Mouse (Mus musculus): ENCODE data around the gene Exoc5. TPM values are rescaled to one million over a fixed set of nuclear protein-coding genes. Genes with fewer than 3 reads are reported as not detected.
"Not testable (repeated sequence)": the region's sequence is repeated elsewhere in the genome, so short reads cannot be mapped to it uniquely, and the experiment has no call there.

Exoc5 gene
- 62.8 and 73.5 TPM in 2 replicates for polyA plus RNA-seq (2011; ENCODE audit: insufficient read depth, insufficient read length, low read depth, missing spikeins)

GRCm38 (mm10) chr14:49066274-49066823 is at the start of gene Exoc5:
Gene Exoc5, minus strand, starts transcription at chr14:49066653.
- Histone ChIP-seq H3K9ac (ENCODE audit: low read depth, poor library complexity, severe bottlenecking) (peak within 1 kb of the TSS; percentile 81), H3K36me3 (ENCODE audit: control insufficient read depth, insufficient read depth, low read length, poor library complexity, severe bottlenecking) (no peaks in the 10 kb centered on the region), H3K4me3 (ENCODE audit: low read depth, low read length) (peak within 1 kb of the TSS; percentile 99), H3K27me3 (ENCODE audit: control insufficient read depth, insufficient read depth, low read length, poor library complexity, severe bottlenecking) (no peaks in the 10 kb centered on the region), H3K27ac (ENCODE audit: insufficient read depth, low read length) (peak within 1 kb of the TSS; percentile 72), H3K4me1 (ENCODE audit: control insufficient read depth, insufficient read depth, low read length) (no peaks in the 10 kb centered on the region), H3K9me3 (replicated peaks; ENCODE audit: control insufficient read depth, insufficient read depth, low read length, poor library complexity, severe bottlenecking) (no peaks in the 10 kb centered on the region)
- TF ChIP-seq EP300 (IDR thresholded peaks at IDR 0.05; ENCODE audit: insufficient read depth, low read depth, low read length), result no peak
- TF ChIP-seq POLR2A (IDR thresholded peaks at IDR 0.05; ENCODE audit: insufficient read depth, low read length), result peak; percentile 67

GRCm38 (mm10) chr14:49091755-49092154 is 25.3 kb upstream of the Exoc5 start:
- H3K4me1 ChIP-seq (ENCODE audit: control insufficient read depth, insufficient read depth, low read length); H3K36me3 ChIP-seq (ENCODE audit: control insufficient read depth, insufficient read depth, low read length, poor library complexity, severe bottlenecking); H3K9ac ChIP-seq (ENCODE audit: low read depth, poor library complexity, severe bottlenecking); H3K9me3 ChIP-seq (replicated peaks; ENCODE audit: control insufficient read depth, insufficient read depth, low read length, poor library complexity, severe bottlenecking); H3K27ac ChIP-seq (ENCODE audit: insufficient read depth, low read length); H3K27me3 ChIP-seq (ENCODE audit: control insufficient read depth, insufficient read depth, low read length, poor library complexity, severe bottlenecking); H3K4me3 ChIP-seq (ENCODE audit: low read depth, low read length): not testable (repeated sequence)

- H3K4me3 ChIP-seq (ENCODE audit: low read depth, low read length), result no peak overlapping the region
- H3K4me1 ChIP-seq (ENCODE audit: control insufficient read depth, insufficient read depth, low read length), result no peaks in the 10 kb centered on the region
- no peaks in the 10 kb centered on the region for H3K9me3 ChIP-seq (replicated peaks; ENCODE audit: control insufficient read depth, insufficient read depth, low read length, poor library complexity, severe bottlenecking)
- H3K9ac ChIP-seq (ENCODE audit: low read depth, poor library complexity, severe bottlenecking), result no peak overlapping the region
- no peaks in the 10 kb centered on the region for H3K27me3 ChIP-seq (ENCODE audit: control insufficient read depth, insufficient read depth, low read length, poor library complexity, severe bottlenecking)
- no peak overlapping the region for H3K27ac ChIP-seq (ENCODE audit: insufficient read depth, low read length)
- TF ChIP-seq EP300 (IDR thresholded peaks at IDR 0.05; ENCODE audit: insufficient read depth, low read depth, low read length) (no peak), POLR2A (IDR thresholded peaks at IDR 0.05; ENCODE audit: insufficient read depth, low read length) (no peak), CTCF (IDR thresholded peaks at IDR 0.05; ENCODE audit: low read depth, low read length) (no peak)
- no peaks in the 10 kb centered on the region for H3K36me3 ChIP-seq (ENCODE audit: control insufficient read depth, insufficient read depth, low read length, poor library complexity, severe bottlenecking)
These were observed 24.8 kb upstream of the Exoc5 start for GRCm38 (mm10) chr14:49091277-49091676.

- no peaks in the 10 kb centered on the region for H3K36me3 ChIP-seq (ENCODE audit: control insufficient read depth, insufficient read depth, low read length, poor library complexity, severe bottlenecking)
- H3K4me1 ChIP-seq (ENCODE audit: control insufficient read depth, insufficient read depth, low read length), result no peaks in the 10 kb centered on the region
- H3K27me3 ChIP-seq (ENCODE audit: control insufficient read depth, insufficient read depth, low read length, poor library complexity, severe bottlenecking), result no peaks in the 10 kb centered on the region
- H3K4me3 ChIP-seq (ENCODE audit: low read depth, low read length), result no peak overlapping the region
- no peaks in the 10 kb centered on the region for H3K9me3 ChIP-seq (replicated peaks; ENCODE audit: control insufficient read depth, insufficient read depth, low read length, poor library complexity, severe bottlenecking)
- no peak for TF ChIP-seq POLR2A (IDR thresholded peaks at IDR 0.05; ENCODE audit: insufficient read depth, low read length)
- no peak overlapping the region for H3K9ac ChIP-seq (ENCODE audit: low read depth, poor library complexity, severe bottlenecking)
- H3K27ac ChIP-seq (ENCODE audit: insufficient read depth, low read length), result no peak overlapping the region
These were observed 23.6 kb upstream of the Exoc5 start for GRCm38 (mm10) chr14:49090102-49090501.

GRCm38 (mm10) chr14:49089461-49090058 is 23.1 kb upstream of the Exoc5 start:
- no peaks in the 10 kb centered on the region for H3K4me1 ChIP-seq (ENCODE audit: control insufficient read depth, insufficient read depth, low read length)
- H3K9ac ChIP-seq (ENCODE audit: low read depth, poor library complexity, severe bottlenecking), result no peak overlapping the region
- H3K4me3 ChIP-seq (ENCODE audit: low read depth, low read length), result no peak overlapping the region
- H3K27ac ChIP-seq (ENCODE audit: insufficient read depth, low read length), result no peak overlapping the region
- no peaks in the 10 kb centered on the region for H3K36me3 ChIP-seq (ENCODE audit: control insufficient read depth, insufficient read depth, low read length, poor library complexity, severe bottlenecking)
- no peaks in the 10 kb centered on the region for H3K27me3 ChIP-seq (ENCODE audit: control insufficient read depth, insufficient read depth, low read length, poor library complexity, severe bottlenecking)
- H3K9me3 ChIP-seq (replicated peaks; ENCODE audit: control insufficient read depth, insufficient read depth, low read length, poor library complexity, severe bottlenecking), result no peaks in the 10 kb centered on the region
- no peak for TF ChIP-seq POLR2A (IDR thresholded peaks at IDR 0.05; ENCODE audit: insufficient read depth, low read length)
- no peak for TF ChIP-seq EP300 (IDR thresholded peaks at IDR 0.05; ENCODE audit: insufficient read depth, low read depth, low read length)
- TF ChIP-seq CTCF (IDR thresholded peaks at IDR 0.05; ENCODE audit: low read depth, low read length), result no peak

- Histone ChIP-seq H3K4me1 (ENCODE audit: control insufficient read depth, insufficient read depth, low read length) (no peaks in the 10 kb centered on the region), H3K27ac (ENCODE audit: insufficient read depth, low read length) (no peak overlapping the region)
- TF ChIP-seq EP300 (IDR thresholded peaks at IDR 0.05; ENCODE audit: insufficient read depth, low read depth, low read length) (no peak), CTCF (IDR thresholded peaks at IDR 0.05; ENCODE audit: low read depth, low read length) (no peak), POLR2A (IDR thresholded peaks at IDR 0.05; ENCODE audit: insufficient read depth, low read length) (no peak)
These were observed 21.9 kb upstream of the Exoc5 start for GRCm38 (mm10) chr14:49088155-49089048.

More at GRCm38 (mm10) chr14:49088155-49089048, 21.9 kb upstream of the Exoc5 start:
- H3K27me3 ChIP-seq (ENCODE audit: control insufficient read depth, insufficient read depth, low read length, poor library complexity, severe bottlenecking), result no peaks in the 10 kb centered on the region
- no peak overlapping the region for H3K9ac ChIP-seq (ENCODE audit: low read depth, poor library complexity, severe bottlenecking)
- no peak overlapping the region for H3K4me3 ChIP-seq (ENCODE audit: low read depth, low read length)
- no peaks in the 10 kb centered on the region for H3K36me3 ChIP-seq (ENCODE audit: control insufficient read depth, insufficient read depth, low read length, poor library complexity, severe bottlenecking)
- H3K9me3 ChIP-seq (replicated peaks; ENCODE audit: control insufficient read depth, insufficient read depth, low read length, poor library complexity, severe bottlenecking), result no peaks in the 10 kb centered on the region

Data from ES-Bruce4 (cell line).